Mouse (Mus musculus) heart, postnatal 25 days (tissue): ENCODE measurements around the gene Rad51b. TPM values are rescaled to one million over a fixed set of nuclear protein-coding genes. Genes with fewer than 3 reads are reported as not detected.

Experiments used
- DNase-seq: peaks from one replicate; pipeline ENCODE4 v3.0.0; 2022; ENCODE audit warnings: low spot score
- intact Hi-C: fragments of 180-260 bp; cut with DNase I; formaldehyde crosslinking; loops from one replicate; pipeline ENCODE4 v1.15.1; 2025
- total RNA-seq, 2 experiments: library from RNA; stranded (reverse); gene quantifications; 2 replicates each; pipeline ENCODE4 v1.2.3; 2021

Rad51b gene
- total RNA-seq, 2 experiments from 2014 or later, result 0.68 to 0.84 TPM

DNA sequence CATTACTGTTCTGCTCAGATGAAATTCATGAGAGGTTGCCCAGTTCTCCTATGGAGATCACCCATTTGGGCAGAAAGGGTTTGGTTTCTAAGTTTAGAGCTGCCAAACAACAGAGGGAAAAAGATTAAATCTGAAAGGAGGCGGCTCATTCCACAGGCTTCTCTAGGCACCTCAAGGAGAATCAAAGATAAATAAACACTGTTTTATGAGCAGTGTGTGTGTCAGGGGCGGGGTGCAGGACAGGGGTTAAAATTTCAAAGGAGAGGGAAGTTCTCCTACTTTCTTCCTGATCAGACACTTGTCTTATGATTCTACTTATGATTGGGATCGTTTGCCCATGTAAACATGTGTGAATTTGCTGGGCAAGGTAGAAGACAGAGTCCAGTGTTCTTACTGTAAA, 166.3 kb downstream of the Rad51b start:
- DNase-seq, result no peak
- intact Hi-C loops, result no loop called here

DNA sequence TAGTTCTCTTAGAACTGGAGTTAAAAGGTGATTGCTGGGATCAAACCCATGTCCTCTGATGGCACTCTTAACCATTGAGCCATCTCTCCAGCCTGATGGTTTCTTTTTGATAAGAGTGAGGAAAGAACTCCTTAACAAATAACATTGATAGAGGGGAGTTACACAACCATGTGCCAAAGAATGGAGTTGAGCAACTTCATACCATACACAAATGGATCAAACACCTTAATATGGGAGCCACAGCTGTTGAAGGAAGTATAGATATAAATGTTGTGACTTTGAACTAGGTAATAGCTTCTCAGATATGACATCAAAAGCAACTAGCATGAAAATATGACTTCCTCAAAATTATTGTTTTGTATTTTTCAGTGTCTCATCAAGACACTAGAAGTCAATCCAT, 173.0 kb downstream of the Rad51b start:
- no peak for DNase-seq
- intact Hi-C loops, result no loop called here

GRCm38 (mm10) chr12:79471868-79472267, 174.8 kb downstream of the Rad51b start:
- intact Hi-C loops, result no loop called here
- DNase-seq, result no peak

GRCm38 (mm10) chr12:79476413-79477046, 179.4 kb downstream of the Rad51b start:
- no peak for DNase-seq
- intact Hi-C loops, result no loop called here

DNA sequence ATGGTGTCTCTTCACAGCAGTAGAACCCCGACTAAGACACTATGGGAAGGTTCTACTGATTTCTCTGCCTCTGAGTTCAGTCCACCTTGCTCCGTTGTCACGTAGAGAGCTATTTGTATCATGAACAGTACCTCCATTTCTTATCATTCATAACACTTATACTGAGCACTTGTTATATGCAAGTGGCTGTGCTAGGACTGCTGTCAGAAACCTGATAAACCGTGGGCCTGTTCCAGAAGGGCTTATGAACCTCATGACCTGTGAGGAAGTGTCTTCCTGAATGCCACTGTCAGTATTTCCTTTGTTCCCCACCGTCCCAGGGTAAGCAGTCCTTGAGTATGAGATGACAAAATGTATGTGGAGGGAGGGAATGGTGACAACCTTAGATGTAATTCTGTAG, 181.7 kb downstream of the Rad51b start:
- DNase-seq, result no peak
- intact Hi-C loops, result no loop called here

- DNase-seq, result no peak
- intact Hi-C loops, result no loop called here
Observed at GRCm38 (mm10) chr12:79485501-79485900, 188.4 kb downstream of the Rad51b start.

GRCm38 (mm10) chr12:79488590-79489242, 191.6 kb downstream of the Rad51b start:
- intact Hi-C loops, result no loop called here
- DNase-seq, result peak; percentile 49

DNA sequence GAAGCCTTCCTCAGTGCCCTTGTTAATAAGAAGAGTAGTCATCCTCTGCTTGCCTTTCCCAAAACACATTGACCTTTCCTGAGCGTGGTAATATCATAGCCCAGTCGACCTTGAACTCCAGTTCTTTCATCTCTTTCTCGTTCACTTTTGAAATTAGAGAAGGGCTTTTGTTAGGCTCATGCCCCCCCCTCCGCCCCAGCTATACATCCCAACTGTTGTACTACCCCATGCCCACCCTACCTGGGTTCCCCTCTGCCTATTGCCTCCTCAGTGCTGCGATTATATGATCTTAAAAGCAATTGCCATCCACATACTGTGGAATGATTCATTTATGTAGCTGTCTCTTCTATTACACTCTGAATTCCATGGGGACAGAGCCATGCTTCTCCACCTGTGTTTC, 193.5 kb downstream of the Rad51b start:
- DNase-seq, result no peak
- intact Hi-C loops, result no loop called here

DNA sequence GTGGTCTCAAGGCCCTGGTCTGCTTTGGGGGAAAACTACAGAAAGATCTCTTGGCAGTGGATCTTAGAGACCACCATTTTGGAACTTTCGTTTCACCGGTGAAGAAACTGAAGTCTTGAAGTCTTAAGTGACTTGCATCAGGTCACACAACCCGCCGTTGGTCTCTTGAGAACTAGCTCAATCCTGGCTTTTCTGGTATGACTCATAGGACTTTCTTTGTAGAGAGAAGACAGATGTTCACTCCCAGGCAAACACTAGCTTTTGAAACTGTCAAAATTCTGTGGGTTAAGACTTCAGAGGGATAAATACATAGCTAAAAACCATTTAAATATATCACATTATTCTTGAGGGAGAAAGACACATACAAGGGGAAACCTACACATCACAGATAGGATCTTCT, 195.1 kb downstream of the Rad51b start:
- intact Hi-C loops, result no loop called here
- no peak for DNase-seq

GRCm38 (mm10) chr12:79492613-79493012, 195.5 kb downstream of the Rad51b start:
- DNase-seq, result no peak
- intact Hi-C loops, result no loop called here

DNA sequence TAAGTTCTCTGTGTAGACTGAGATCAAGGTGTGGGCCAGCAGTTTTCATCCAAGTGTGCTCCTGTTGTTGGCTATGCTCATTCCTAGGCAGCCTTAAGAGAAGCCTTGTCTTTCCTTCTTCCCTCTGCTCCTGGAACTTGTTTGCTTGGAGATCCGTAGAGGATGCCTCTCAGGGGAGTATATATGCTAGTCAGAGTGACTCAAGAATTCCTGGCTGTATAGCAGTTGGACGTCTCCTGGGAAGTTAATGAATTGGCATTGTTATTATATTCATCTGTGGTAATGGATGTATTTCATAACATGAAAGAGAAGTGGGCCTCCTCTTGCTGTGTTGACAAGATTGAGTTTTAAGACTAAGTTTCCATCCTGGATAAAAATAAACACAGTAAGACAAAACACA, 196.4 kb downstream of the Rad51b start:
- DNase-seq, result no peak
- intact Hi-C loops, result no loop called here

GRCm38 (mm10) chr12:79498326-79498725, 201.2 kb downstream of the Rad51b start:
- intact Hi-C loops, result no loop called here

GRCm38 (mm10) chr12:79499809-79500208, 202.7 kb downstream of the Rad51b start:
- intact Hi-C loops, result no loop called here
- no peak for DNase-seq

More at GRCm38 (mm10) chr12:79498326-79498725, 201.2 kb downstream of the Rad51b start:
- no peak for DNase-seq

DNA sequence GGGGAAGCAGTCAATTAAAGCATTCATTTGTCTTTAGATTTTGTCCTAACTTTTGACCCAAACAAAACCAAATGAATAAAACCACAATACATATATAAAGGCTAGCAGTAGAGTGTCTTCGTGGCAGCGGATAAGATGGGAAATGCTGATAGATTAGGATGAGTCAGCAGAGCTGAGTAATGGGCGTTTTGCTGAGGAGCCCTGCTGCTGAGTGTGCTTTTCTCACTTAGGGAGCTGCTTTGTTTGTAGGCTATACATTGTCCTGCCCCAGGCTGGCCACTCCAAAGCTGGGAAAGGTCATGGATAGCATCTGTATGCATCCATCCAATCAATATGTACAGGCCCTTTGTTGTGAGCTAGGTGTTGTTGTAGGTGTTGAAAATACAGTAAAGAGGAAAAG, 204.8 kb downstream of the Rad51b start:
- no peak for DNase-seq
- intact Hi-C loops, result no loop called here

- DNase-seq, result no peak
- intact Hi-C loops, result no loop called here
Observed at GRCm38 (mm10) chr12:79502862-79503581, 205.9 kb downstream of the Rad51b start.

DNA sequence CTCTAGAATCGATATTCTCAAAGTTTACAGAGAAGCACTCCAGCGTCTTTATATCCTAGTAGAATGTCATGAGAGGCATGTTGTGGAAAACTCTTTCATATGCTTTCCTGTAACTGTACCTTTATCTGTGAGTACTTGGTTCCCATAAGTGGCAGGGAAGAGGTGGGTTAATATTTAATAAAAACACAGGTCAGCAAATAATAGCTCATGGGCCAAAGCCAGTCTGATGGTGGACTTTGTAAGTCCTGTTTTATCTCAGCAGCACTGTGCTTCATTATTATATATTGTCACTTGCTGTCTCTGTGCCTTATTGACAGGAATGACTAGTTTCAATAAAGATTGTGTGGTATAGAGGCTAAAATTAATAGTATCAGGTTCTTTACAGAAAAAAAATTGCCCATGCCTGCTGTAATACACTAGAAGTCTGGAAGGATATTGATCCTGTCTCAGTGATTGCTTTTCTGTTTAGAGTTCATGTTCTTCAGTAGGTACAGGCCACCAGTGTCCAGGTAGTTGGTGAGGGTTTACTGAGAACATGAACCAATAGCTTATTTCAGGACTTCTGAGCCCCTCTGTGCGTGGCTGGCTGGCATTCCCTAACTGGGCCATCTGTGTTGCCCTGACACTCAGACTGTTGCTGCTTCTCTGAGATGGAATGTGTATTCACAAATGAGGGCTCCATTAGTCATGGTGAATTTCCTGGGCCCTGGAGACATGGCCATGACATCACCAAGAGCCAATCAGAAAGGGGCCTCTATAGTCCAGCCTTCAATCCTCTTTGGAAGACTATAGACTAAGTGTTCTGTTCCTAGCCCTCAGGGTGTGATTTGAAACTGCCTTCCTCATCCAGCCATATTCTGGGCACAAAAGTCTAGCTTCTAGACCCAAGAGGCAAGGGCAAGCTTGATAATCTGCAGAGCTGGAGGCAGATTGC, 206.8 kb downstream of the Rad51b start:
- intact Hi-C loops, result no loop called here
- no peak for DNase-seq

GRCm38 (mm10) chr12:79504641-79505040, 207.6 kb downstream of the Rad51b start:
- DNase-seq, result no peak
- intact Hi-C loops, result no loop called here

DNA sequence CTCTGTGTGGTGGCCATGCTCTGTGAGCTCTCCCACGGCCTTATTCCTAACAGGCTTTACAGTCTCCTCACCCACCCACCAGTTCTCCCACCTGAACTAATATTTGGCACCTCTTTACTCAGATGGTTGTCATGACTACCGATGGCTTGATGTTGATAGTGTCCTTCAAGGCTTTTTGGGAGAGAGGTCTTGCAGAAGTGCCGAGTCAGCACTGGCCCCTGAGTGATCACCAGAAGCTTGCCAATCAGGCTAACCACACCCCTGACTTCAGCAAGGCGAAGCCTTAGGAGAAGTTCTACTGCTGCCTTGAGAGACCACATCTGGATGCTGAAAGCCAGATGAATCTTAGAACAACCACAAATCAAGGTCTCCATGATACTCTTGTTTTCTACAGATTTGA, 209.3 kb downstream of the Rad51b start:
- no peak for DNase-seq
- intact Hi-C loops, result no loop called here

DNA sequence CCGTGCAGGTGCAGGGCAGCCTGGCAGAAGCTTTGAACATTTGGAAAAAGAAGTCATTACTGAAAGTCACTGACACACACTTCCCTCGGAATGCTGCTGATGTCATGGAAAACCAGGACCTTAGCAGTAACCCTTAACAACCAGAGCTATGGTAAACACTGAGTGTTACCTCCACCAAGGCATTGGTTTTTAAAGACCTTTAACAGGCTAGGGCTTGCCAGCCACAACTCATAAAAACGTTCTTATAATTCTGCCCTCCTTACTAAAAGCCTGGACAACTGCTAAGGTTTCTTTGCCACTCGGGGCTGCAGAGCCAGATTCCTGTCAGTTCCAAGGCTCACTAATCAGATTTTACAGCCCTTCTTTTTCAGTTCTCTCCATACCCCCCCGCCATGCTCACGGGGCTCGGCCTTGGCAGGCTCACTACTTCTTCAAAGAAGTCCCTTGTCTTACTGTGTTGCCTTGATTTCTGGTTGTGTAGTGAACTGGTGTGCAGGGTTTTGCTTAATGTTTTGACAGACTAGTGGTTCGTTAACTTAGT, 210.1 kb downstream of the Rad51b start:
- intact Hi-C loops, result no loop called here
- no peak for DNase-seq
